Mouse (Mus musculus): Measurements from ENCODE around the gene Acot3. TPM values are rescaled to one million over a fixed set of nuclear protein-coding genes. Genes with fewer than 3 reads are reported as not detected.
A peak's percentile ranks its signal among the peaks of the same experiment; 100 is the strongest.
"Not testable (repeated sequence)": the region's sequence is repeated elsewhere in the genome, so short reads cannot be mapped to it uniquely, and the experiment has no call there.

Acot3 gene
- polyA plus RNA-seq, 1 experiment from 2014 or later: 0.62 TPM

- Histone ChIP-seq H3K9ac (replicated peaks) (no peak overlapping the region), H3K9me3 (no peaks in the 10 kb centered on the region), H3K4me2 (replicated peaks) (no peak overlapping the region), H3K36me3 (no peaks in the 10 kb centered on the region), H3K27ac (replicated peaks) (no peak overlapping the region), H3K4me3 (no peak overlapping the region), H3K4me1 (no peaks in the 10 kb centered on the region), H3K27me3 (peaks cover under 1% of the 10 kb centered on the region; the same call in 1 of the 2 replicates)
- 90% methylated on average over 1 of the region's 1 CpGs for WGBS
- ATAC-seq (replicated peaks): no peak
Observed at GRCm38 (mm10) chr12:84046906-84047305, 5.0 kb upstream of the Acot3 start.

DNA sequence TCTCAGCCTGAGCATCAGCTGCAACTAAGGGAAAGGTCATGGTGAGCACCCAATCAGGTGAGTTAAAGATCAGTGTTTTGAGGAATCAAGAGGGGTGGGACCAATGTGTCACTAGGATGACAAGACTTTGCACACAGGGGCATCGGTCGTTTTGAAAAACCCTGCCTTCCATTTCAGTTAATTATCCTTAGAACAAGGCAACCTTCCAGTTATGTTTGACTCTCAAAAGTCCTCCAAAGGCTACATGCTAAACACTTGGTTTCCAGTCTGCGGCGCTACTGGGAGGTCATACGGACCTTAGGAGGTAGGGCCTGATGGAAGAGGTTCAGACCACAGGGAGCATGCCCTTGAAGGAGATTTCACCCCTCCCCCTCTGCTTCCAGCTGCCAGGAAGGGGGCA is 1.2 kb upstream of the Acot3 start:
- not testable (repeated sequence) for H3K4me1 ChIP-seq; H3K4me2 ChIP-seq (replicated peaks)
- WGBS: 84% methylated on average over 5 of the region's 5 CpGs

GRCm38 (mm10) chr12:84052609-84053008 is 665 bp downstream of the Acot3 start:
- Histone ChIP-seq H3K4me3 (no peak overlapping the region), H3K9me3 (no peaks in the 10 kb centered on the region), H3K4me2 (replicated peaks) (no peak overlapping the region), H3K4me1 (peaks cover 6% of the 10 kb centered on the region), H3K36me3 (no peaks in the 10 kb centered on the region), H3K27ac (replicated peaks) (no peak overlapping the region), H3K27me3 (peaks cover 14% of the 10 kb centered on the region; the same call in 1 of the 2 replicates), H3K9ac (replicated peaks) (no peak overlapping the region)
- no peak for ATAC-seq (replicated peaks)
- 86% methylated on average over 7 of the region's 7 CpGs for WGBS

More for the DNA sequence above, 1.2 kb upstream of the Acot3 start:
- H3K27ac ChIP-seq (replicated peaks); H3K36me3 ChIP-seq; H3K9me3 ChIP-seq; ATAC-seq (replicated peaks); H3K4me3 ChIP-seq; H3K9ac ChIP-seq (replicated peaks): not testable (repeated sequence)
- H3K27me3 ChIP-seq: peaks cover 14% of the 10 kb centered on the region; the same call in 1 of the 2 replicates

DNA sequence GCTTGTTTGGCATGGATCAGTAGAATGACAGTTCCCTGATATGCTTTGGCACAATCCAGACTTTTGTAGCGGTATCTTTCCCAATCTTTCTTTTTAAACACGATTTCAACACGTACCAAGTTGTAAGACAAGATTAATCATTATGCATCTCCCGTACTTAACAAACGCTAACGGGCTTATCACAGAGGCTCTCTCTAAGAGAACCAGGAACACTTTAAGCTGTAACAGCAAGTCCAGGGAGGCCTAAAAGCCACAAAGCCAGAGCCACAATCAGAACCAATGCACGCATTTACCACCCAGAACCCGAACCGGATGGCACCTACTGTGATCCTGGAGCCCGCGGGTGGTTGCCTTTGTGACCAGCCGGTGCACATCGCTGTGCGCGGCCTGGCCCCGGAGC is 1.2 kb downstream of the Acot3 start:
- Histone ChIP-seq H3K4me3 (peak overlapping the region; percentile 46), H3K27me3 (peaks cover 14% of the 10 kb centered on the region; the same call in 1 of the 2 replicates), H3K9ac (replicated peaks) (peak overlapping the region; percentile 39), H3K4me1 (peaks cover 6% of the 10 kb centered on the region), H3K36me3 (no peaks in the 10 kb centered on the region), H3K9me3 (no peaks in the 10 kb centered on the region), H3K4me2 (replicated peaks) (peak overlapping the region; percentile 73), H3K27ac (replicated peaks) (no peak overlapping the region)
- WGBS: 8% methylated on average over 16 of the region's 16 CpGs
- no peak; the same call in 1 of the 2 replicates for ATAC-seq (replicated peaks)

DNA sequence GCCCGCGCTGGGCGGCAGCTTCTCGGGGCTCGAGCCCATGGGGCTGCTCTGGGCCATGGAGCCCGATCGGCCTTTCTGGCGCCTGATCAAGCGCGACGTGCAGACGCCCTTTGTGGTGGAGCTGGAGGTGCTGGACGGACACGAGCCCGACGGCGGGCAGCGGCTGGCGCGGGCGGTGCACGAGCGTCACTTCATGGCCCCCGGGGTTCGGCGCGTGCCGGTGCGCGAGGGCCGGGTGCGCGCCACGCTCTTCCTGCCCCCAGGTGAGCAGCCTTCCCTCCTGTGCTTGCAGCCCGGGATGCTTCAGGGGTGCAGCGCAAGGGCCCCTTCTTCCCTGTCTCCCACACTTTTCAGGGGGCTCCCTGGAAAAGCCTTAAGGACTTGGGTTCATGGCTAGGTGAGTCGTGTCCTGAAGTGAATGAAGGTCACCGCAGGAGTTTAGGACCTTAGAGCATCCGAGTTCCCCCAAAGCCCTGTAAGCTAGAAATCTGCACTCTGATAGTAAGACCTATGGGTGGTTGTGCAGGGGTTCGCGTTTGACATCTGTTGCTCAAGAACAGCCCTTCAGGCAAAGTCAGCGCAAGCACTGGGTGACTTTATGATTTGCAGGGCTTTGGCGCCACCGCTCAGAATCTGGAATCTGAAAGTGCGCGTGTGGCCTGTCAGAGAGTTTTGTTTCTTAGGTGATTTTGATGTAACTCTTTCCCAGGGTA is 1.9 kb downstream of the Acot3 start:
- Histone ChIP-seq H3K27ac (replicated peaks) (no peak overlapping the region), H3K27me3 (peaks cover 14% of the 10 kb centered on the region; the same call in 1 of the 2 replicates), H3K4me2 (replicated peaks) (peak overlapping the region; percentile 73), H3K4me1 (peaks cover 6% of the 10 kb centered on the region), H3K4me3 (peak overlapping the region; percentile 46), H3K36me3 (no peaks in the 10 kb centered on the region), H3K9me3 (no peaks in the 10 kb centered on the region), H3K9ac (replicated peaks) (peak overlapping the region; percentile 39)
- 3% methylated on average over 41 of the region's 46 CpGs for WGBS
- no peak for ATAC-seq (replicated peaks)

DNA sequence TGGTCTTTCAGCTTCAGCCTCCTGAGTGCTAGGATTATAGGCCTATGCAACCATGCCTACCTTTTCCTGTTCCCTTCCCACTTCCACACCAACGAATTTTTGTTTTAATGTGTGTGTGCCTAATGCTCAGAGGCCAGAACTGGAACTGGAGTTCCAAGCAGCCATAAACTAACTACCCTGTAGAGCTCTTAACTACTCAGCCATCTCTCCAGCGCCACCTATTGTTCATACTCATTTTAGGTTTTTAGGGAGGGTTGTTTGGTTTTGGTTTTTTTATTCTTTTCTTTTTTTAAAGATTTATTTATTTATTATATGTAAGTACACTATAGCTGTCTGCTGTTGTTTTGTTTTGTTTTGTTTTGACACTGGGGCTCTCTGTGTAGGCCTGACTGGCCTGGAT is 9.0 kb downstream of the Acot3 start:
- H3K4me3 ChIP-seq: no peak overlapping the region
- H3K27me3 ChIP-seq: no peaks in the 10 kb centered on the region
- ATAC-seq (replicated peaks): no peak
- H3K4me1 ChIP-seq: no peaks in the 10 kb centered on the region
- H3K4me2 ChIP-seq (replicated peaks): no peak overlapping the region
- H3K9ac ChIP-seq (replicated peaks): no peak overlapping the region
- H3K36me3 ChIP-seq: no peaks in the 10 kb centered on the region
- no peak overlapping the region for H3K27ac ChIP-seq (replicated peaks)
- WGBS: 33% methylated on average over 2 of the region's 2 CpGs
- 0 out of 2 replicates have a peak, but pooled peaks cover 3% of the 10 kb centered on the region for H3K9me3 ChIP-seq

GRCm38 (mm10) chr12:84062336-84062735 is 10.4 kb downstream of the Acot3 start:
- Histone ChIP-seq H3K4me2 (replicated peaks) (no peak overlapping the region), H3K4me1 (no peaks in the 10 kb centered on the region), H3K4me3 (no peak overlapping the region), H3K9me3 (0 out of 2 replicates have a peak, but pooled peaks cover 3% of the 10 kb centered on the region), H3K36me3 (no peaks in the 10 kb centered on the region), H3K27me3 (no peaks in the 10 kb centered on the region), H3K27ac (replicated peaks) (no peak overlapping the region), H3K9ac (replicated peaks) (no peak overlapping the region)
- 94% methylated on average over 20 of the region's 20 CpGs for WGBS
- ATAC-seq (replicated peaks): no peak

DNA sequence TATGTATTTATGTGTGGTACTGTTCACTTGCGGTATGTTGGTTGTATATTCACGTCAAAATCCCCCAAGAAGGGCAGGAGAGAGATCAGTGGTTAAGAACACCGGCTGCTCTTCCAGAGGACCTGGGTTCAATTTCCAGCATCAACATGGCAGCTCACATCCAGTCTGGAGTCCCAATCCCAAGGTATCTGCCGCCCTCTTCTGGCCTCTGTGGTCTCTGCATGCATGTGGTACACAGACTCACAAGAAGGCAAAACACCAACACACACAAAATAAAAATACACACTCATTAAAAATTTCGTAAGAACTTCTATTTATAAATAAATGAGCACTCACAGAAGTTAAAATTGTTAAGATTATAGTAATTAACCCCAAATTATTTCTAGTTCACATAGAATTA is 11.3 kb downstream of the Acot3 start:
- Histone ChIP-seq H3K9me3 (0 out of 2 replicates have a peak, but pooled peaks cover 3% of the 10 kb centered on the region), H3K27ac (replicated peaks) (no peak overlapping the region), H3K4me1 (no peaks in the 10 kb centered on the region), H3K9ac (replicated peaks) (no peak overlapping the region), H3K36me3 (no peaks in the 10 kb centered on the region), H3K4me2 (replicated peaks) (no peak overlapping the region), H3K27me3 (peaks cover 5% of the 10 kb centered on the region; the same call in 1 of the 2 replicates), H3K4me3 (no peak overlapping the region)
- no peak for ATAC-seq (replicated peaks)
- WGBS: 76% methylated on average over 5 of the region's 5 CpGs

DNA sequence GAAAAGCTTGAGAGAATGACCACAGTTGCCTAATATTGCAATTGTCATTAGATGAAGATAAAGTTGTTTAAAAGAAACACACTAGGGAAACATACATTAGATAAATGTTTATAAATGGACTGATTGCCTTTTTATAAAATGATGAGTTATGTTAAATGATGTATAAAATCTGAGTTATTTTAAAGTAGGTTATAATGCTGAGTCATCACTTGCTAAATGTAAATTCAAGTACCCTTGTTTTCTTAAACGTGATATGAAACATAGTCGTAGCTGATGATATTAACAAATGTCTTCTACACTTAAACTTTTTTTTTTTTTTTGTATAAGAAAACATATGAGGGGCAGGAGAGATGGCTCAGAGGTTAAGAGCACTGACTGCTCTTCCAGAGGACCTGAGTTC is 11.9 kb downstream of the Acot3 start:
- Histone ChIP-seq H3K9ac (replicated peaks) (no peak overlapping the region), H3K4me3 (no peak overlapping the region), H3K4me1 (no peaks in the 10 kb centered on the region), H3K4me2 (replicated peaks) (no peak overlapping the region), H3K27ac (replicated peaks) (no peak overlapping the region), H3K9me3 (0 out of 2 replicates have a peak, but pooled peaks cover 3% of the 10 kb centered on the region), H3K27me3 (peaks cover 10% of the 10 kb centered on the region), H3K36me3 (no peaks in the 10 kb centered on the region)
- no peak for ATAC-seq (replicated peaks)
- 87% methylated on average over 2 of the region's 2 CpGs for WGBS

- H3K4me1 ChIP-seq: 0 out of 2 replicates have a peak, but pooled peaks cover 4% of the 10 kb centered on the region
- no peaks in the 10 kb centered on the region for H3K36me3 ChIP-seq
- WGBS: 75% methylated on average over 8 of the region's 8 CpGs
- H3K4me2 ChIP-seq (replicated peaks): no peak overlapping the region
- no peak overlapping the region for H3K27ac ChIP-seq (replicated peaks)
- no peak for ATAC-seq (replicated peaks)
- H3K9ac ChIP-seq (replicated peaks): no peak overlapping the region
- peaks cover 16% of the 10 kb centered on the region for H3K27me3 ChIP-seq
- H3K9me3 ChIP-seq: 0 out of 2 replicates have a peak, but pooled peaks cover 3% of the 10 kb centered on the region
- no peak overlapping the region for H3K4me3 ChIP-seq
Observed at GRCm38 (mm10) chr12:84064621-84065020, 12.7 kb downstream of the Acot3 start.

DNA sequence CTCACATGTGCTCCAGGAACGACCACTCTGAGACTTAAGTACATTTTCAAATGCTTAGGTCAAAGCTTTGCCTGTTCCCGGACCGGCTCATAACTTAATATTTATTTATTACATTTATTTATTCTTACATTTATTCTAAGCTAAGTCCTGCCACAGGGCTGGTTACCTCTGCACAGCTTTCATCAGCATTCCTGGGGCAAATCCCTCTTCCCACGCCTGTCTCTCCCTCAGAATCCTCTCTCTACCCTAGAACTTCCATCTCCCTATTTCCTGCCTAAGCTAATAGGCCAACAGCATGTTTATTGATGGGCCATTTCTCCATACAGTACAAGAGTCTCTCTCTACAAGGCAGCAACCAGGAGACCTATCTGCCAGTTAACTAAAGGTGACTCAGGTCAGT is 15.8 kb downstream of the Acot3 start:
- Histone ChIP-seq H3K4me1 (0 out of 2 replicates have a peak, but pooled peaks cover 4% of the 10 kb centered on the region), H3K36me3 (no peaks in the 10 kb centered on the region), H3K4me3 (no peak overlapping the region), H3K9me3 (0 out of 2 replicates have a peak, but pooled peaks cover 3% of the 10 kb centered on the region), H3K27me3 (peaks cover 16% of the 10 kb centered on the region), H3K27ac (replicated peaks) (no peak overlapping the region), H3K4me2 (replicated peaks) (no peak overlapping the region), H3K9ac (replicated peaks) (no peak overlapping the region)
- ATAC-seq (replicated peaks): no peak
- 79% methylated on average over 4 of the region's 4 CpGs for WGBS

GRCm38 (mm10) chr12:84068296-84068695 is 16.4 kb downstream of the Acot3 start:
- Histone ChIP-seq H3K4me3 (no peak overlapping the region), H3K27me3 (peaks cover 16% of the 10 kb centered on the region), H3K36me3 (no peaks in the 10 kb centered on the region), H3K27ac (replicated peaks) (no peak overlapping the region), H3K4me2 (replicated peaks) (no peak overlapping the region), H3K9ac (replicated peaks) (no peak overlapping the region), H3K4me1 (0 out of 2 replicates have a peak, but pooled peaks cover 4% of the 10 kb centered on the region), H3K9me3 (no peaks in the 10 kb centered on the region)
- WGBS: 55% methylated on average over 8 of the region's 8 CpGs
- ATAC-seq (replicated peaks): no peak
